Mouse (Mus musculus) cerebellum, adult 11-12 months (tissue): Measurements from ENCODE around the gene Selenot.

Experiments used
- DNase-seq: peaks from one replicate; pipeline ENCODE4 v3.0.0; 2022

Gene Selenot

DNA sequence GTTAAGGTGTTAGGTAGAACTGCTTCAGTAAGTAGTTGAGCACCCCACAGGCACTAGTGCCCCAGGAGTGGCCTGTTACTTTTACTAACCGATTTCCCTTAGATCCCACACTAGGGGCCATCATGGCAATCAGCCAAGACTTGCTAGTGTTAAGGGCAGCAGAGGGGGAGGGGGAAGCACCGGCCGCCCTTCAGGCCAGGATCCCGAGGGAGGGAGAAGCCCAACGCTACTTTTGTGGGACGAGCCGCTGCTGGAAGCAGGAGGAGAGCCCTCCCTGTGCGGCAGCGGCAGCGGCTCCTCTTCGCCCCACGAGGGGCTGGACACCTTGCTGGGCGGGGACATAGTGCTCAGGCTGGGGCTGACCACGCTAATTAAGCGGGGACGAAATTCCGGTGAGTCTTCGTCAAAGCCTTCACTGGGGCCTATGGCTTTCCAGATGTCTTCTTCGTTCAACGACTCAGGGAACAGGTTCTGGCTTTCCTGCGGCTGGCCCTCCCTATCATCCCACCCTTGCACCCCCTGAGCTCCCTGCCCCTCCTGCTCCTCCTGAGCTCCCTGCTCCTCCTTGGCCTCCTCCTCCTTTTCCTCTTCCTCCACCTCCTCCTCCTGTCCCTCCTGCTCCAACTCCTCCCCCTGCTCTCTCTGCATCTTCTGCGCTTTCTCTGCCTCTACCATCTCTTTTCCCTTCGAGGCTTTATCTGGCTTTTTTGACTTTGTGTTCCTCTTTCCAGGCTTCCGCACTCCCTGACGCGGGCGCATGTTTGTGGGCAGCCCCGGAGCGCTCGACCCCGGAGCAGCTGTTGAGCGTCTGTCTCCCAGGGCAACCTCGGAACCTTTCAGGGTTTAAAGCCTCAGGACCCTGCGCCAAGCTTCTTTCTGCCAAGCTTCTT is 60.2 kb downstream of the Selenot start, which contains the start of gene Erich6:
Gene Erich6 (minus strand): TSS at position 802 of the 890 bp plus-strand sequence.
- peak; percentile 28 for DNase-seq
